Comparison of ENCODE assay signal across 25 mouse cellular contexts in the genomic region with DNA sequence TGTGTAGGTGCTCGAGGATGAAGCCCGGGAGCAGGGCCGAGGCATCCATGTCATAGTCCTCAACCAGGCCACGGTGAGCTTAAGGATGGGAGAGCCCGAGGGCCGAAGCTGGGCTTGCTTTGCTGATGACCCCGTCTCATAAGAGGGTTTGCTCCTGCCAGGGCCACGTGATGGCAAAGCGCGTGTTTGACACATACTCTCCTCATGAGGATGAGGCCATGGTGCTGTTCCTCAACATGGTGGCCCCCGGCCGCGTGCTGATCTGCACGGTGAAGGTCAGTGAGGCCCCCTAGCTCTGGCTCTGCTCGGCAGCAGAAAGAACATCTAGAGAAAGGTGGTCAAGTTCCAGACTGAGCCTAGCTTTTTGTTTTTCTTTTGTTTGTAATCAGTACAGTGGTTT. TPM values are rescaled to one million over a fixed set of nuclear protein-coding genes. Genes with fewer than 3 reads are reported as not detected.
"Had no signal": no experiment of that assay in that cellular context is flagged by ENCODE, and none has a peak within 500 bp of the region (broad histone marks: within the 10 kb centered on the region; RNA-seq: fewer than 3 reads in every experiment).

No protein-coding gene starts in this region.

- H3K27ac ChIP-seq: liver, embryonic 15.5 days; lung, embryonic 15.5 days; macrophage; midbrain, embryonic 12.5 days; midbrain, embryonic 15.5 days; neural tube, embryonic 12.5 days; stomach, embryonic 15.5 days; stomach, postnatal 0 days had no signal

- H3K4me3 ChIP-seq: liver, embryonic 15.5 days; lung, embryonic 15.5 days; megakaryocyte, embryonic 14.5 days; midbrain, embryonic 12.5 days; midbrain, embryonic 15.5 days; neural tube, embryonic 12.5 days; stomach, embryonic 15.5 days had no signal

- H3K9me3 ChIP-seq: liver, embryonic 15.5 days; lung, embryonic 15.5 days; megakaryocyte, embryonic 14.5 days; midbrain, embryonic 12.5 days; midbrain, embryonic 15.5 days; neural tube, embryonic 12.5 days; stomach, embryonic 15.5 days had no signal

- H3K9ac ChIP-seq: liver, embryonic 15.5 days; liver, postnatal 0 days; lung, embryonic 15.5 days; midbrain, embryonic 12.5 days; midbrain, embryonic 15.5 days; neural tube, embryonic 12.5 days; stomach, embryonic 15.5 days had no signal

- H3K4me2 ChIP-seq: liver, embryonic 15.5 days; lung, embryonic 15.5 days; midbrain, embryonic 12.5 days; midbrain, embryonic 15.5 days; neural tube, embryonic 12.5 days; stomach, embryonic 15.5 days had no signal

- DNase-seq: liver, postnatal 0 days; lung, adult 2 months; lung, postnatal 14 days; lung, postnatal 36 days; right cerebral cortex, postnatal 14 days; thymus, adult 2 months; thymus, postnatal 25 days; thymus, postnatal 4 days had no signal

- ATAC-seq: liver, postnatal 0 days; lung, postnatal 0 days; midbrain, embryonic 15.5 days had no signal

- H3K27me3 ChIP-seq: liver, embryonic 15.5 days; lung, embryonic 15.5 days; megakaryocyte, embryonic 14.5 days; midbrain, embryonic 12.5 days; midbrain, embryonic 15.5 days; neural tube, embryonic 12.5 days; stomach, embryonic 15.5 days had no signal

RNA-seq across cellular contexts. Expression of gene Lurap1, which starts 1.6 kb away (rescaled TPM):
- total RNA-seq: megakaryocyte progenitor cell, adult 5-6 weeks had no signal

RNA-seq across cellular contexts. Expression of gene Tspan1, which starts 14.7 kb away (rescaled TPM):
- total RNA-seq: megakaryocyte progenitor cell, adult 5-6 weeks; monocyte, adult 5-6 weeks had no signal
- polyA plus RNA-seq: liver, embryonic 15.5 days; liver, postnatal 0 days; macrophage; spleen, adult 2 months had no signal

RNA-seq across cellular contexts. Expression of gene 1700042G07Rik, which starts 20.5 kb away (rescaled TPM):
- total RNA-seq: megakaryocyte progenitor cell, adult 5-6 weeks; midbrain, postnatal 0 days; monocyte, adult 5-6 weeks; neutrophil, adult 5-6 weeks had no signal
- polyA plus RNA-seq: liver, embryonic 15.5 days; liver, postnatal 0 days; lung, adult 2 months; lung, embryonic 15.5 days; lung, postnatal 0 days; macrophage; midbrain, embryonic 12.5 days; midbrain, embryonic 15.5 days; midbrain, postnatal 0 days; neural tube, embryonic 12.5 days; neural tube, embryonic 14.5 days; spleen, adult 2 months; stomach, embryonic 15.5 days; stomach, postnatal 0 days; thymus, adult 2 months; urinary bladder, adult 2 months had no signal

RNA-seq across cellular contexts. Expression of gene Gm49337, which starts 20.5 kb away (rescaled TPM):
- total RNA-seq: midbrain, postnatal 0 days; neutrophil, adult 5-6 weeks had no signal
- polyA plus RNA-seq: liver, embryonic 15.5 days; liver, postnatal 0 days; lung, adult 2 months; lung, embryonic 15.5 days; lung, postnatal 0 days; macrophage; midbrain, embryonic 15.5 days; midbrain, postnatal 0 days; neural tube, embryonic 12.5 days; neural tube, embryonic 14.5 days; spleen, adult 2 months; stomach, embryonic 15.5 days; stomach, postnatal 0 days; thymus, adult 2 months; urinary bladder, adult 2 months had no signal
